Mouse (Mus musculus): ENCODE measurements at regions not wholly inside any gene's neighbourhood (a gene's known extent, or its start where the extent isn't known, plus 50 kb on each side); places are given as distances from the start of the nearest gene placed in this dataset.

GRCm38 (mm10) chr8:57191153-57191552 lies 129.6 kb upstream of the Hand2 start:
- DNase-seq, result no peak

- DNase-seq, result no peak
Observed at GRCm38 (mm10) chr8:57200280-57200679, 120.5 kb upstream of the Hand2 start.

DNA sequence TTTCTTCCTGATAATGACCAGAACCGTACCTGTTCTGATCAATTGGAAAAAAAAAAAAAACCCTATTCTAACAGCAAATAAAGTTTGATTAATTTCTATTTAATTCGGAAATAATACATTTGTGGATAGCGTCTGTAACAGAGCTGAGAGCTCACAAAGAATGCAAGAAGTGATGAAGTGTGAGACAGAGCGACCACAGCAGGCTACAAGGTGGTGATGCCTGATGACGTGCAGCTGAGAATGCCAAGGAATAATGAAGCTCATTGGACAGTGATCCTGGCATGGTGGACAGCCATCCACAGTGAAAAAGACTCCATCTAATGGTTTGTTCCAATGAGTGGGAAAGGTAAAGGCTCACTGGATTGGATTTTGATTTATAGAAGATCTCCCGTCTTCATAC lies 111.2 kb upstream of the Hand2 start:
- no peak for DNase-seq

- no peak for DNase-seq
Observed at GRCm38 (mm10) chr8:57213066-57213465, 107.7 kb upstream of the Hand2 start.

DNA sequence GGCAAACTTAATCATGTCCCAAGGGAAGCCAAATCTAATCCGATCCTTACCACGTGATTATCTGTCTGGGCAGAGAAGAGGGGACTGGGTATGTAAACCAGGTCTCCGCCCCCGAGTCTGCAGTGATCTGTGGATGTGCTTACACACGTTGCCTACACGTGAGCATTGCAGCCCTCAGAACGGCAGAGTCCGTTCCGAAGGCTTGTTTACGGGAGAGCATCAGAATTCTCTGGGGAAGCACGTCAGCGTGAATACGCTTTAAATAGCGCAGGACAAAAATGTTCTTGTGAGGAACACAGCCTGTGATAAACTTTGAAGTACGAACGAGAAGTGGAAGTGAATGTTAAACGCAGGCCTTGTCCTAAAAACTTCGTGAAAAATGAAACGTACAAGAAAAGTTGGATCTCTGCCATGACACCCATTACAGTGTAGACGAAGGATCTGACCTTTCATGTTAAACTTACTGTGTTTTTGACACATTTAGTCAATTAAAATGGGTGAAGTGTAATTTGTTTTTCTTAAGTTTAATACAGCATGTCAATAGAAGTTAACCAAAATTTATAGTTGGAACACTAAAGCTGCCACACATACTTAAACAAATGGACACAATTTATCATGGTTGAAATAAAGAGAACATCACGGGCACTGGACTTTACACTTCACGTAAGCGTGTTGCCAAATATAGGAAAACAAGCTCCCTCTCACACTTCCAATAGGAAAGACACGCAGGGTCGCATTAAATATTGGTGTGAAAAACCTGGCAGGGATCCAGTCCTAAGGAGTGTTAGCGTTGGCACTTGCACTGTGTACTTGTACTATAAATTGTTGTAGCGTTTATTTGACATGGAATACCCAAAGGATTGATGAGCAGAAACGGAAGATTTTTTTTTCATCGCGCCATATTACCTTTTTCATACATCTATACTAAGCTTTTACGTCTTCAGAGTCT lies 106.5 kb upstream of the Hand2 start:
- no peak for DNase-seq

- DNase-seq, result no peak
Observed at GRCm38 (mm10) chr8:57230594-57230993, 90.2 kb upstream of the Hand2 start.

DNA sequence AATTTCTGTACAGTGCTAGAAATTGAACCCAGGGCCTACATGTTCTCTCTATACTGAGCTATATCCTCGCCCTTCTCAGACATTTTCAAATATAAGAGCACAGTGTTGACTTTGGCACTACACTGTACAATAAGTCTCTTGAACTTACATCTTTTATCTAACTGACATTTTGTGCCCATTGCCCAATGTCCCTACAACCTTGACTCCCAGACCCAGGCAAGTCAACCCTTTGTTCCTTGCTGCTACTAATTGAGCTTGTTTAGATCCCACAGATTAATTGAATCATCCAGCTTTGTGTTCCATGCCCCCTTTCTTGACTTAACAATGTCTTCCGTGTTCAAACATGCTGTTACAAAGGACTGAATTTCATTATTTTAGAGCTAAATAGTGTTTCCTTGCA lies 78.5 kb upstream of the Hand2 start:
- DNase-seq, result no peak

DNA sequence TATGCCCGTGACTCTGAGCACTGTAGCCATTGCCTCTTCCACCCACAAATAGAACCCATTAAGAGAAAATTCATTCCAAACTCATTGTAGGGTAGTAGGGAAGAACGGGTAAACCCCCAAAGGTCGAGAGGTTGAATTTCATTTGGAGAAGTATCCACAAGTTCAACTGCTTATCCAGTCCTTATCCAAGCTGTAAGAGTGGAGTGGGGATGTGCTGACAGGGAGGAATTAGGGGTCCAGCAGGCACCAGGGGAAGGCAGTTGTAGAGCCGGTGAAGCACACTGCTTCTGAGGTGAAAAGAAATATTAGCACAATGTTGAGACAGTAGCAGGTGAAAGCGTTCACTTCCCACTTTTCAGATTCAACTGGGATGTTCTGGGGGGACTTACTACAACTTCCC lies 71.7 kb upstream of the Hand2 start:
- no peak for DNase-seq

All from kidney, postnatal 25 days (tissue).